Mouse (Mus musculus) kidney, adult 2 months (tissue): Measurements from ENCODE around the gene Mical3.

Experiments used
- CTCF ChIP-seq: fragments of 200-500 bp; conservative IDR thresholded peaks from 2 replicates; pipeline ENCODE4 v1.5.1; 2011; ENCODE audit warnings: low read depth, mild to moderate bottlenecking, control low read depth, low read length, moderate library complexity, mixed read lengths; ENCODE audit not compliant: insufficient read depth, insufficient read length
- POLR2A ChIP-seq: fragments of 200-500 bp; IDR thresholded peaks from one replicate; pipeline ENCODE4 v1.6.1; 2011; ENCODE audit warnings: low read depth, low read length, control low read depth

- TF ChIP-seq POLR2A, result no peak
- TF ChIP-seq CTCF, result no peak
Measured at GRCm38 (mm10) chr6:121101201-121101600, 29.6 kb downstream of the Mical3 start.
